Mouse (Mus musculus): Measurements from ENCODE around the gene Mettl3. TPM values are rescaled to one million over a fixed set of nuclear protein-coding genes. Genes with fewer than 3 reads are reported as not detected.
A peak's percentile ranks its signal among the peaks of the same experiment; 100 is the strongest.
"Not testable (repeated sequence)": the region's sequence is repeated elsewhere in the genome, so short reads cannot be mapped to it uniquely, and the experiment has no call there.

The Mettl3 gene
- polyA plus RNA-seq, 1 experiment from 2014 or later = 50.1 TPM

GRCm38 (mm10) chr14:52310906-52311305 lies 6.0 kb upstream of the Mettl3 start:
- no peak overlapping the region for H3K4me3 ChIP-seq (ENCODE audit: low read depth, low read length)
- no peak overlapping the region for H3K27ac ChIP-seq (replicated peaks; ENCODE audit: low read depth, low read length)
- H3K4me2 ChIP-seq (ENCODE audit: low read depth, low read length) = no peak overlapping the region
- ATAC-seq (replicated peaks; ENCODE audit: insufficient number of reproducible peaks, low FRiP score, low TSS enrichment, low read depth) (no peak), DNase-seq (ENCODE audit: low spot score) (no peak)
- H3K36me3 ChIP-seq (replicated peaks; ENCODE audit: control insufficient read depth, insufficient read depth, low read depth, low read length) = peaks cover 29% of the 10 kb centered on the region
- H3K9me3 ChIP-seq (replicated peaks; ENCODE audit: control insufficient read depth, low read length) = no peaks in the 10 kb centered on the region
- H3K9ac ChIP-seq (replicated peaks; ENCODE audit: low read length) = no peak overlapping the region
- WGBS = 93% methylated on average over 2 of the region's 2 CpGs
- no peaks in the 10 kb centered on the region for H3K27me3 ChIP-seq (ENCODE audit: control insufficient read depth, insufficient read depth, low read length)
- peaks cover 9% of the 10 kb centered on the region for H3K4me1 ChIP-seq (ENCODE audit: control insufficient read depth, insufficient read depth, low read length)

DNA sequence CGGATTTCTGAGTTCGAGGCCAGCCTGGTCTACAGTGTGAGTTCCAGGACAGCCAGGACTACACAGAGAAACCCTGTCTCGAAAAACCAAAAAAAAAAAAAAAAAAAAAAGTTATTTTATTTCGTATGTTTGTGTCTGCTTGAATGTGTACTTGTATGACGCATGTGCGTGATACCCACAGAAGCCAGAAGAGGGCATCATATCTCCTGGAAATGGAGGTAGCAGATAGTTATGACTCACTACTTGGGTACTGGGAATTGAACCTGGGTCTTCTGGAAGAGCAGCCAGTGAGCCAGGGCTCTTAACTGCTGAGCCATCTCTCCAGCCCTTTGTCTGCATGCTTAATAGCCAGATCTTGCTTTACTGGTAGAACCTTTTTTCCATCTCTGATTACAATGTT lies 5.4 kb upstream of the Mettl3 start:
- peaks cover 29% of the 10 kb centered on the region for H3K36me3 ChIP-seq (replicated peaks; ENCODE audit: control insufficient read depth, insufficient read depth, low read depth, low read length)
- not testable (repeated sequence) for ATAC-seq (replicated peaks; ENCODE audit: insufficient number of reproducible peaks, low FRiP score, low TSS enrichment, low read depth); H3K9ac ChIP-seq (replicated peaks; ENCODE audit: low read length); H3K4me3 ChIP-seq (ENCODE audit: low read depth, low read length); H3K27ac ChIP-seq (replicated peaks; ENCODE audit: low read depth, low read length); DNase-seq (ENCODE audit: low spot score); H3K27me3 ChIP-seq (ENCODE audit: control insufficient read depth, insufficient read depth, low read length); H3K9me3 ChIP-seq (replicated peaks; ENCODE audit: control insufficient read depth, low read length); H3K4me1 ChIP-seq (ENCODE audit: control insufficient read depth, insufficient read depth, low read length); H3K4me2 ChIP-seq (ENCODE audit: low read depth, low read length)
- WGBS = 94% methylated on average over 5 of the region's 6 CpGs

DNA sequence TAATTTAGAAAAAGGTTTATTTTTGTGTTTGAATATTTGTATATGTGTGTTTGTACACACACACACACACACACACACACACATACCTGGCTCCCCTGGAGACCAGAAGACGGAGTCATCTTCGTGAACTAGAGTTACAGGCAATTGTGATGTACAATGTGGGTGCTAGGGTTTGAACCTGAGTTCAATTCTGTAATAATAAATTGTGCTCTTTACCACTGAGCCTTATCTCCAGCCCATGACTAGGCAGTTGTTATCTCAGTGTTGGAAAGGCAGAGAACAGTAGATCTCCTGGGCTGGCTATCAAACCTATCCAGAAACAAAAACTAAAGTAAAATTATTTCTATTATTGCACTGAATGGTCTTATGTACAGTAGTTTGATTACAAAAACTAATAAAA lies 1.2 kb upstream of the Mettl3 start:
- H3K27ac ChIP-seq (replicated peaks; ENCODE audit: low read depth, low read length) = no peak overlapping the region
- peaks cover 2% of the 10 kb centered on the region; the same call in 1 of the 2 replicates for H3K36me3 ChIP-seq (replicated peaks; ENCODE audit: control insufficient read depth, insufficient read depth, low read depth, low read length)
- 91% methylated on average over 2 of the region's 2 CpGs for WGBS
- H3K4me2 ChIP-seq (ENCODE audit: low read depth, low read length) = no peak overlapping the region
- no peaks in the 10 kb centered on the region for H3K4me1 ChIP-seq (ENCODE audit: control insufficient read depth, insufficient read depth, low read length)
- H3K27me3 ChIP-seq (ENCODE audit: control insufficient read depth, insufficient read depth, low read length) = no peaks in the 10 kb centered on the region
- DNase-seq (ENCODE audit: low spot score) = no peak
- no peaks in the 10 kb centered on the region for H3K9me3 ChIP-seq (replicated peaks; ENCODE audit: control insufficient read depth, low read length)
- no peak overlapping the region for H3K9ac ChIP-seq (replicated peaks; ENCODE audit: low read length)
- ATAC-seq (replicated peaks; ENCODE audit: insufficient number of reproducible peaks, low FRiP score, low TSS enrichment, low read depth) = no peak
- no peak overlapping the region for H3K4me3 ChIP-seq (ENCODE audit: low read depth, low read length)

GRCm38 (mm10) chr14:52303517-52303916 lies 1.4 kb downstream of the Mettl3 start:
- DNase-seq (ENCODE audit: low spot score); ATAC-seq (replicated peaks; ENCODE audit: insufficient number of reproducible peaks, low FRiP score, low TSS enrichment, low read depth); H3K4me2 ChIP-seq (ENCODE audit: low read depth, low read length); H3K9me3 ChIP-seq (replicated peaks; ENCODE audit: control insufficient read depth, low read length); H3K27ac ChIP-seq (replicated peaks; ENCODE audit: low read depth, low read length); H3K27me3 ChIP-seq (ENCODE audit: control insufficient read depth, insufficient read depth, low read length); H3K36me3 ChIP-seq (replicated peaks; ENCODE audit: control insufficient read depth, insufficient read depth, low read depth, low read length); H3K4me3 ChIP-seq (ENCODE audit: low read depth, low read length); H3K9ac ChIP-seq (replicated peaks; ENCODE audit: low read length); H3K4me1 ChIP-seq (ENCODE audit: control insufficient read depth, insufficient read depth, low read length): not testable (repeated sequence)
- WGBS = 91% methylated on average over 3 of the region's 3 CpGs

- Histone ChIP-seq H3K36me3 (replicated peaks; ENCODE audit: control insufficient read depth, insufficient read depth, low read depth, low read length) (peaks cover 4% of the 10 kb centered on the region), H3K9ac (replicated peaks; ENCODE audit: low read length) (no peak overlapping the region), H3K4me1 (ENCODE audit: control insufficient read depth, insufficient read depth, low read length) (no peaks in the 10 kb centered on the region), H3K27ac (replicated peaks; ENCODE audit: low read depth, low read length) (no peak overlapping the region), H3K4me3 (ENCODE audit: low read depth, low read length) (no peak overlapping the region), H3K9me3 (replicated peaks; ENCODE audit: control insufficient read depth, low read length) (no peaks in the 10 kb centered on the region), H3K4me2 (ENCODE audit: low read depth, low read length) (no peak overlapping the region), H3K27me3 (ENCODE audit: control insufficient read depth, insufficient read depth, low read length) (no peaks in the 10 kb centered on the region)
- DNase-seq (ENCODE audit: low spot score) = peak; percentile 63
- WGBS = 74% methylated on average over 6 of the region's 6 CpGs
- ATAC-seq (replicated peaks; ENCODE audit: insufficient number of reproducible peaks, low FRiP score, low TSS enrichment, low read depth) = peak; percentile 42; the same call in 1 of the 2 replicates
Measured at GRCm38 (mm10) chr14:52295558-52296264, 9.2 kb downstream of the Mettl3 start.

- Histone ChIP-seq H3K4me1 (ENCODE audit: control insufficient read depth, insufficient read depth, low read length) (no peaks in the 10 kb centered on the region), H3K4me2 (ENCODE audit: low read depth, low read length) (no peak overlapping the region), H3K4me3 (ENCODE audit: low read depth, low read length) (no peak overlapping the region), H3K27me3 (ENCODE audit: control insufficient read depth, insufficient read depth, low read length) (no peaks in the 10 kb centered on the region), H3K27ac (replicated peaks; ENCODE audit: low read depth, low read length) (no peak overlapping the region), H3K9ac (replicated peaks; ENCODE audit: low read length) (no peak overlapping the region), H3K9me3 (replicated peaks; ENCODE audit: control insufficient read depth, low read length) (no peaks in the 10 kb centered on the region), H3K36me3 (replicated peaks; ENCODE audit: control insufficient read depth, insufficient read depth, low read depth, low read length) (peaks cover 8% of the 10 kb centered on the region)
- 87% methylated on average over 3 of the region's 3 CpGs for WGBS
- no peak for ATAC-seq (replicated peaks; ENCODE audit: insufficient number of reproducible peaks, low FRiP score, low TSS enrichment, low read depth)
- DNase-seq (ENCODE audit: low spot score) = no peak
Measured at GRCm38 (mm10) chr14:52284191-52284590, 20.7 kb downstream of the Mettl3 start.

DNA sequence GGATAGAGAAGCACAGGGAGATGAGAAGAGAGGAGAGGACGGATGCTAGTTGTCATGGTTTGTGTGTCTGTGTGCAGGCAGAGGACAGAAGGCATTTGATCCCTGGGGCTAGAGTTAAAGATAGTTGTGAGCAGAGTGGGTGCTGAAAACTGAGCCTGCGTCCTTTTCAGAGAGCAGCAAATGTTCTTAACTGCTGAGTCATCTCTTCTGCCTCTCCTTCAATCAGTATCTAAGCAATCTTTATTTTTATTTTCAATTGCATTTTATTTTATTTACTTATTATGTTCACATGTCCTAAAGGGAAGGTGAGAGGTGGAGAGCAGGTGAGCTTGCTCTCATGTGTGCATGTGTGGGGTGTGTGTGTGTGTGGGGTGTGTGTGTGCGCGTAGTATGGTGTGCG lies 21.3 kb downstream of the Mettl3 start:
- Histone ChIP-seq H3K4me3 (ENCODE audit: low read depth, low read length) (no peak overlapping the region), H3K27ac (replicated peaks; ENCODE audit: low read depth, low read length) (no peak overlapping the region), H3K9me3 (replicated peaks; ENCODE audit: control insufficient read depth, low read length) (no peaks in the 10 kb centered on the region), H3K27me3 (ENCODE audit: control insufficient read depth, insufficient read depth, low read length) (no peaks in the 10 kb centered on the region), H3K4me2 (ENCODE audit: low read depth, low read length) (no peak overlapping the region), H3K36me3 (replicated peaks; ENCODE audit: control insufficient read depth, insufficient read depth, low read depth, low read length) (peaks cover 8% of the 10 kb centered on the region), H3K4me1 (ENCODE audit: control insufficient read depth, insufficient read depth, low read length) (no peaks in the 10 kb centered on the region), H3K9ac (replicated peaks; ENCODE audit: low read length) (no peak overlapping the region)
- DNase-seq (ENCODE audit: low spot score) = no peak
- no peak for ATAC-seq (replicated peaks; ENCODE audit: insufficient number of reproducible peaks, low FRiP score, low TSS enrichment, low read depth)
- 90% methylated on average over 5 of the region's 5 CpGs for WGBS

GRCm38 (mm10) chr14:52279747-52280120 lies 25.2 kb downstream of the Mettl3 start:
- H3K36me3 ChIP-seq (replicated peaks; ENCODE audit: control insufficient read depth, insufficient read depth, low read depth, low read length) = no peaks in the 10 kb centered on the region
- H3K4me3 ChIP-seq (ENCODE audit: low read depth, low read length) = peak overlapping the region; percentile 88
- H3K9ac ChIP-seq (replicated peaks; ENCODE audit: low read length) = peak overlapping the region; percentile 78
- peak overlapping the region; percentile 57 for H3K4me2 ChIP-seq (ENCODE audit: low read depth, low read length)
- no peak overlapping the region; the same call in 1 of the 2 replicates for H3K27ac ChIP-seq (replicated peaks; ENCODE audit: low read depth, low read length)
- ATAC-seq (replicated peaks; ENCODE audit: insufficient number of reproducible peaks, low FRiP score, low TSS enrichment, low read depth) = peak; percentile 31; the same call in 1 of the 2 replicates
- 0% methylated on average over 21 of the region's 21 CpGs for WGBS
- no peak for DNase-seq (ENCODE audit: low spot score)
- H3K4me1 ChIP-seq (ENCODE audit: control insufficient read depth, insufficient read depth, low read length) = no peaks in the 10 kb centered on the region
- H3K27me3 ChIP-seq (ENCODE audit: control insufficient read depth, insufficient read depth, low read length) = no peaks in the 10 kb centered on the region
- no peaks in the 10 kb centered on the region for H3K9me3 ChIP-seq (replicated peaks; ENCODE audit: control insufficient read depth, low read length)
